Mouse (Mus musculus) B cell, adult 67 days (primary cell): ENCODE results near the gene Gmcl1. TPM values are rescaled to one million over a fixed set of nuclear protein-coding genes. Genes with fewer than 3 reads are reported as not detected.

ENCODE experiments used
- total RNA-seq, 2 experiments: library from RNA; stranded (reverse); gene quantifications; 4 replicates each; pipeline ENCODE4 v1.2.4; 2023

The Gmcl1 gene
- total RNA-seq, result 10 to 100 TPM; 35.6 to 36.7 TPM

DNA sequence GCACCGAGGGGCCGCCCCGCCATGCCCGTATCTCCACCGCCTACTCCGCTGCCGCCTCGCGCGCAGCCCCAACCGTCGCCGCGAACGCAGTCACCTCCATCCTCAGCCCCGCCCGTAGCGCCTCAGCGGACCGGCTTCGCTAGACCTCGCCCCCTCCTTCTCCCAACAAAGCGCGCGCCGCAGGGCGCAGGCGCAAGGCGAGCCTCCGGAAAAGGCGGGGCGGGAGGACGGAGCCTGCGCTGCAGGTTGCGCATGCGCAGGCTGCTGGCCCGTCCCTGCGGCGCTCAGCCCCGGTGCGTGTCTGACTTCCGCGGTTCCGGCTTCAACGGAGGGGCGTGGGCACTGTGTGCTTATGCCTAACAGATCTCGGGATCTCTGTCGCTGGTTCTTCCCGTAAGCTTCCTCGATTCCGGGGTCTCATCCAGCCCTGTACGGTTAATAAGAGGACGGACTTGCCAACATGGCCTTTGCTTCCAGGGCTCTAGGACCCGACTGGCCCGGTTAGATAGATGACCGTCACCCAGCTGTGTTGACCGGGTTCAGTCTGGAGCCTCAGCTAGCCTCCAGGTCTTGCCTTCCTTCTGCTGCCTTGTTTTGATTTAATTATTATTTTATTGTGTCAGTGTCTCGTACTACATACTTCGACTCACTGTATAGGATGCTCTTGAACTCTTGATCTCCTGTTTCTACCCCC lies at the start of gene Gmcl1:
Gene Gmcl1, minus strand, starts transcription at position 201 of the 694 bp plus-strand sequence.

DNA sequence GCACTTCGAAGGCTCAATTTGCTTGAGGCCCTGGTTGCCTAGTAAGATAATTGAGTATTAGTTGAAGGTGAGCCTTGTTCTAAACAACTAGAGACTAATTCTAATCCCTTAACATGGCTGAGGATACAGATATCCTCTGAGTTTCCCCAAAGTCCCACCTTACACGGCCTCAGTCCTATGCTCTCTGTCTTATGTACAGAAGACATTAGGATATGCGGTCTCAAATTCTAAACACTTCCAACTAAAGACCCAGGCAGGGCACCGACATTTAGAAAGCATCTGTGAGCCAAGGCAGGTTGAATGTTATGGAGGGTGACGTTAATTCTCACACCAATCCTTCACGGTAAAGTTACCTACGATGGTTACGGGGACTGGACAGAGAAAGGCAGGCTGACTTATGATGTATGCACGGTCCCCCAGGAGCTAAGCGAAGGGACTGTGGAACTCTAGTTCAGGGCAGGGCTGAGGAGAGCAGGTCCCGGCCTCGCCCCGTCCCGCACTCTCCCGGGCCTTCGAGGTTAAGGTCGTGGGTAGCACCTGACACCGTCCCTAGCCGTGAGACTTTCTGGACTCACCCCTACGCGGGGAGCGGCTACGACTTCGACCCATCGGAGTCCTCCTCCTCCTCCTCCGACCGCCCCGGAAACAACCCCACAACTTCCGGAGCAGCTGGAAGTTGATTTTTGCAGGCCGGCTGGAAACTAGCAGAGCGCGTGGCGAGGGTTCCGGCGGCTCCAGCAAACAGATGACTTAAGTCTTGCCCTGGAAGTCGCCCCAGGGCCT lies 49.1 kb downstream of the Gmcl1 start, which contains the start of gene Snrnp27:
Gene Snrnp27, minus strand, starts transcription at position 651 of the 783 bp plus-strand sequence.

DNA sequence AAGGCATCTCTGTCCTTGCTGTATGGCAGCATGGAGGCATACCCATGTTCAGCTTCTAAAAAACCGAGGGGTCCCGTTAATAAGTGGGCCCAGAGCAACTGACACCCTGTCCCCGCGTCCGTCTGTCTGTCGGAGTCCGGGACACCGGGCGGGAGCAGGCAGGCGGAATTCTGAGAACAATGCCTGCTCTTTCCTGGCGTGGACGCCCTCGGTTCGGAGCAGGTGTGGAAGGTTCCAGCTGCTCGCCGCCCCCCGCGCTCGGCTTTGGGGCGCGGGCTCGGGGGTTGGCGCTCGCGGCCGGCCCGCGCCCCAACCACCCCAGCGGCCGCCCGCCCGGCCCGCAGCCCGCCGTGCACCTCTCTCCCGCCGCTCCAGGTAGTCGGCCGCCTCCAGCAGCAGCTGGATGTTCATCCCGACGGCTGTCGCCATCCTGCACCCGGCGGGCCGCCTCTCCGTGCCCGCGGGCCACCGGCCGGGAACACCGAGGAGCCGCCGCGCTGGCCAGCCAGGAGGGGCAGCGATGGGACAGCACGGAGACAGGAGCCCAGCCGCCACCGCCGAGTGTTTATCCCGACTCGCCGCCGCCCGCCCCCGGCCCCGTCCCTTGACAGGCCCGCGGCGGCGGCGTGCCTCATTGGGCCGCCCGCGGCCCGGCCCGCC lies 64.5 kb downstream of the Gmcl1 start, which contains the start of gene Mxd1:
Gene Mxd1, minus strand, starts transcription at position 582 of the 660 bp plus-strand sequence.

Other genes with a start within 250 kb of the Gmcl1 start
- gene Pcbp1, start 207.1 kb downstream of the Gmcl1 start, total RNA-seq, result 100 to 1,000 TPM; 200 to 216 TPM
- not detected for gene Asprv1, start 105.2 kb downstream of the Gmcl1 start, total RNA-seq
- 10 to 100 TPM; 18.1 to 23.6 TPM for gene Mxd1, start 64.2 kb downstream of the Gmcl1 start, total RNA-seq
- 10 to 100 TPM; 42.3 to 43.0 TPM for gene Snrnp27, start 48.9 kb downstream of the Gmcl1 start, total RNA-seq
- gene Anxa4, start 60.2 kb upstream of the Gmcl1 start, total RNA-seq, result 10 to 100 TPM in 1 of 2 experiments, 1 to 10 TPM in 1; 8.5 to 10.9 TPM
- 10 to 100 TPM; 85.9 to 93.4 TPM for gene Aak1, start 116.1 kb upstream of the Gmcl1 start, total RNA-seq